Mouse (Mus musculus) liver, embryonic 18 days (tissue): ENCODE measurements around the gene Olfr1493-ps1. TPM values are rescaled to one million over a fixed set of nuclear protein-coding genes. Genes with fewer than 3 reads are reported as not detected.

Experiments
- polyA plus RNA-seq: library from polyadenylated mRNA; depleted of rRNA; stranded (reverse); fragments of >200 nt; gene quantifications from 2 replicates; pipeline ENCODE4 v1.2.3, GENCODE M21; 2012; rRNA removed

Gene Olfr1493-ps1
- polyA plus RNA-seq, result not detected in 2 replicates

DNA sequence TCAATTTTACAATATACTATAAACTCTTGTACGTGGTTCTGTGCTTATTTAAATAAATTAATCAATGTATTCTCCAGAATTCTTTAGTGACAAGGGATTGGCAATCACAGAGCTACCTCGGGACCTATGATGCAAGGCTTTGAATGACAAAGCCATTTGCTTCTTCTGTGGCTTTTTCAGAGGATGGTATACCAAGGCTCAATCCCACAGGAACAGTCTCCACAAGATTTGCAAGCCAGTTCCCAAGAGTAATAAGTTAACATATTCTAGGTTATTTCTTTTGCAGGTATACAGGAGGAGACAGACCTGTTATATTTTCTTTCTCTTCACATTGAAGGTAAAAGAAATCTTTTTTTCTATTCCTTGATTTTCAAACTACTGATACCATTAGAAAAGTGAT, at the start of gene Olfr1493-ps1:
Gene Olfr1493-ps1 (plus strand): TSS at position 301 of the 400 bp plus-strand sequence.

GRCm38 (mm10) chr19:13696968-13697367, 26.1 kb upstream of the Olfr1493-ps1 start, which contains the start of gene Olfr1491:
Gene Olfr1491 (plus strand): TSS chr19:13697268.

GRCm38 (mm10) chr19:13739428-13739827, 16.4 kb downstream of the Olfr1493-ps1 start, which contains the start of gene Olfr1494:
Gene Olfr1494 (plus strand): TSS chr19:13739728.

DNA sequence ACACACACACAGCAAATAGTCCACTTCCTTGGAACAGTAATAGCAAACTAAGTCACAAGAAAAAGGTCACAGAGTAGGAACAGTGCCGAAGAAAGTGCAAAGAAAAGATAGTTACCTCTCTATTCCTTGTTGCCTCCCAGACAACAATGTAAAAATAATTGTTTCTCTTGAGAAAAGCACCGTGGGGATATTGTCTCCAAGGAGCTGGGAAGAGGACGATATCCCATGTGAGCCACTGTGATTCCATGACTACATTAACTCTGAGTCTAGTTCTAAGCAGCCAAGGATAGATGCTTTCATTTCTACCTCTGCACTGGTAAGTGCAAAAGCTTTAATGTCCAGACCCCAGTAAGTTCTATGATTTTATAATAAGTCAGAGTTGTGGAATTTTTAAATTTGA, 41.2 kb downstream of the Olfr1493-ps1 start, which contains the start of gene Olfr1495:
Gene Olfr1495 (plus strand): TSS at position 301 of the 400 bp plus-strand sequence.

DNA sequence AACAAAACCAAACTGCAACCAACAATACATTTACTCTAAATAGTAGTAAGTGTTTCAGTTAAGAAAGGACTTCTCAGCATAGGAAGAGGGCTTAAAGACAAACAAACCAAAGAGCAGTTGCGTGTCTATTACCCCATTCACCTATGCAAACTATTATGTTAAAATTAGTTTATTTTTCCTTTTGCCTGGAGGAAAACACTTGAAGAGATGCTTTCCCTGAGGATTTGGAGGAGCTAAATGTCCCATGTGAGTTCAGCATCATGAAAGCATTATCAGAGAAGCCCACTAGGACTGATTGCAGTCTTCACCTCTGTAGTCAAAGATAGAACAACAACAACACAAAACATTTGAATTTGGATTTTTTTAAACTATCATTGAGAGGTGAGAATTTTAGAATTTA, 54.5 kb downstream of the Olfr1493-ps1 start, which contains the start of gene Olfr1496:
Gene Olfr1496 (plus strand): TSS at position 301 of the 400 bp plus-strand sequence.

Other genes starting within 250 kb of the Olfr1493-ps1 start
- gene Olfr1475, start 243.1 kb upstream of the Olfr1493-ps1 start, polyA plus RNA-seq, result not detected in 2 replicates
- not detected in 2 replicates for gene Olfr1477, start 222.7 kb upstream of the Olfr1493-ps1 start, polyA plus RNA-seq
- not detected in 2 replicates for gene Olfr1480, start 195.4 kb upstream of the Olfr1493-ps1 start, polyA plus RNA-seq
- gene Olfr1484, start 139.8 kb upstream of the Olfr1493-ps1 start, polyA plus RNA-seq, result not detected in 2 replicates
- gene Olfr1487, start 105.9 kb upstream of the Olfr1493-ps1 start, polyA plus RNA-seq, result not detected in 2 replicates
- gene Olfr1489, start 91.7 kb upstream of the Olfr1493-ps1 start, polyA plus RNA-seq, result not detected in 2 replicates
- gene Olfr1490, start 72.2 kb upstream of the Olfr1493-ps1 start, polyA plus RNA-seq, result not detected in 2 replicates
- gene Olfr1491, start 26.0 kb upstream of the Olfr1493-ps1 start, polyA plus RNA-seq, result not detected in 2 replicates
- not detected in 2 replicates for gene Olfr1494, start 16.4 kb downstream of the Olfr1493-ps1 start, polyA plus RNA-seq
- gene Olfr1495, start 41.3 kb downstream of the Olfr1493-ps1 start, polyA plus RNA-seq, result not detected in 2 replicates
- gene Olfr1496, start 54.6 kb downstream of the Olfr1493-ps1 start, polyA plus RNA-seq, result not detected in 2 replicates
- gene Olfr1497, start 74.9 kb downstream of the Olfr1493-ps1 start, polyA plus RNA-seq, result not detected in 2 replicates
- gene Olfr1499, start 96.2 kb downstream of the Olfr1493-ps1 start, polyA plus RNA-seq, result not detected in 2 replicates
- not detected in 2 replicates for gene Olfr1500, start 107.2 kb downstream of the Olfr1493-ps1 start, polyA plus RNA-seq
- gene Olfr1501, start 127.4 kb downstream of the Olfr1493-ps1 start, polyA plus RNA-seq, result not detected in 2 replicates
- not detected in 2 replicates for gene Olfr1502, start 138.5 kb downstream of the Olfr1493-ps1 start, polyA plus RNA-seq
- not detected in 2 replicates for gene Olfr1504, start 174.7 kb downstream of the Olfr1493-ps1 start, polyA plus RNA-seq
- gene Olfr1505, start 190.3 kb downstream of the Olfr1493-ps1 start, polyA plus RNA-seq, result not detected in 2 replicates